Mouse (Mus musculus) spleen, embryonic (tissue): ENCODE measurements around the gene Mysm1.

Experiments used
- CTCF ChIA-PET: fragments of 350-600 bp; sonication (Branson Sonifier 250); formaldehyde crosslinking; loops from one replicate; lab custom pipeline; 2022; lab: Charles Lee

Gene Mysm1

DNA sequence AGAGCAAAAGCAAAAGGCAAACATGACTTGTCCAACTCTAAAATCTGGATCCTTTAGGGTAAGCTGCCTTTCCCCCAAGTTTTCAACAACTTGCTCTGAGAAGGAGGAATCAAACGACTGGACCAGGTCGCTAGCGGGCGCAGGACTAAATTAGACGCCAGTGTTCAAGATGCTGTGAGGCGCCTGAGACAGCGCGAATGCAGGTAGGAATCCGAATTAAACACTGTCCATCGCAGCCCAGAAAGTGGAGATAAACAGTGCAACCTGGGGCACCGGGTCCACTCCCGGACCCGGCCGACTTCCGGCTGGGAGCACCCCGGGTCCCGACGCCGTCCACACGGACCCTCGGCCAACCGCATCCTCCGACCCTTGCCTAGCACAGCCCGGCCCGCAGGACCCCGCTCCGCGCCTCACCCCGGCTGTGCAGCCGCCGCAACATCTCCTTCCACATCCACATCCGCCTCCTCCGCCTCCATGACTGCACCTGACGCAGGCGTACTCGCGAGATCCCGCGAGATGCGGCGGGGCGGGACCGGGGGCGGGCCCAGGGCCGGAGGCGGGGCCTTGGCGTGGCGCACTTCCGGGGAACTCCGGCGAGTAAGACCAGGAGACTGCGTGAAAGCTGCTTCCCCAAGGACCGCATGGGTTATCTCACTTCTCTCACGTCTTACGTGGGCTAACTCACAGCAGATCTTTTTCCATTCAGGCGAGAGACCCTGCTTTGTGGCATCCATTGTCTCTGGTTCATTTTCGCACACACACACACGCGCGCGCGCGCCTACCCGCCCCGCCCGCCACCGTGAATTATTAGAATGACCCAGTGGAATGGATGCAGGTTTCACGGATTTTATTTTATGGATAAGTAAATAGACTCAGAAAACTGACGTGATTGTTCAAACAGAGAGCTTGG is at the start of gene Mysm1:
TSS of gene Mysm1 (minus strand) at position 511 of the 910 bp plus-strand sequence.
- CTCF ChIA-PET: no interaction called here

DNA sequence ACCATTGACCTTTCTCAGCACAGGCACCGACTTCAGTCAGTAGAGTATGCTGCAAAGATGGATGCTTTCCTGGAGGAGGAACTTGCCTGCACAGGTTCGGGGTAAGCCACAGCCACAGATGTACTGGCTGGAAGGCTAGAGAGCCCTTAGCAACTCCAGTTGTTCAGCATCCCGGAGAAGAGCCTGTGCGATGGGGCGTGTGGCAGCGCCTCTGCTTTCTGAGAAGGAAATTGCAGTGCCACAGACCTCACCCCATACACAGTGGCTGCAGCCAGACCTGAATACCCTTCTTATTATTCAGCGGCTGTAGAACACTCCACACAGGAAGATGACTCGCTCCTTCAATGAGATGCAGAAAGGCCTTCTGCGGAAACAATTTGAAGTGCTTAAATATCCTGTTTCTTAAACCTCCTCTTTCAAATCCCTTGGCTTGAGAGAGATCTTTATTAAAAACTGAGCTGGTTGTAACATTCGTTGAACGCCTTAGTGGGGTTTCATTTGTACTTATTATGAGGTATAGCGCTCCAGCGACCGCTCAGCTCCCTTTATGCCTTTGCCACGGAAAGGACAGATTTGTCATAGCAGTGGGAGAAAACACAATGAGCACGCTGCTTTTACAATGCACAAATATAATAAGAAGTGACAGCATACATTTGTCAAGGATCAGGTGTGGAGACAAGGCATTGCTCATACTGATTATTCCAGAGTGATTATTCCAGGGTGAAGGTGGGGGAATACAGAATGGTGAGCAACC is 47.1 kb upstream of the Mysm1 start:
- CTCF ChIA-PET: interaction anchor here (0.6 kb wide), 1 partner anchor 776 kb away, joined by 5 read pairs; no protein-coding TSS in a partner anchor

DNA sequence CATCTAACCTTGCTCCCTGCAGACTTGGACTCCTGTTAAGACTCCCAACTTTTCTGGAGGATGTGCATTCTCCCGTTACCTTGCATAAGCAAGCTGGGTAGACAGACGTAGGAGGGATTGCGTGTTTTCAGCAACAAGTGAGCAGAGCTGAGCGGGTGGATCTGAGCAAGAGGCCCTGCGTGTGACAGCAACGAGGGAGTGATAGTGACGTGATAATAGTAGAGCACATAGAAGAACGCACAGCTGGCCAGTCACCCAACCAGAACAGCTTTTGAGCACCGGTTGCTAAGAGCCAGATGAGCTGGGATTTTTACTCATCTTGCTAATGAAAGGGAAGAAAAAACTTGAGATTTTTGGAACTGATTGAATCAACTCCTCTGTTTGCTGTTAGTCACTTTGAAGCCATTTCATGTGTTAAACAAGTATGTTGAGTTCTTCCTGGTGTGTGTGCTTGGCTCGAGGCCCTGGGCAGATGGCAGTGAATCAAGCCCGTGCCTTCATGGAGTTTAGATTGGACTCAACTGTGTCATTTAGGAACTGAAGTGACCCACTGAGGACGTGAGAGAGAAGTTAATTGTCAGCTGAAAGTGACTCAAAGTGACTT is 44.6 kb upstream of the Mysm1 start:
- CTCF ChIA-PET: no interaction called here

DNA sequence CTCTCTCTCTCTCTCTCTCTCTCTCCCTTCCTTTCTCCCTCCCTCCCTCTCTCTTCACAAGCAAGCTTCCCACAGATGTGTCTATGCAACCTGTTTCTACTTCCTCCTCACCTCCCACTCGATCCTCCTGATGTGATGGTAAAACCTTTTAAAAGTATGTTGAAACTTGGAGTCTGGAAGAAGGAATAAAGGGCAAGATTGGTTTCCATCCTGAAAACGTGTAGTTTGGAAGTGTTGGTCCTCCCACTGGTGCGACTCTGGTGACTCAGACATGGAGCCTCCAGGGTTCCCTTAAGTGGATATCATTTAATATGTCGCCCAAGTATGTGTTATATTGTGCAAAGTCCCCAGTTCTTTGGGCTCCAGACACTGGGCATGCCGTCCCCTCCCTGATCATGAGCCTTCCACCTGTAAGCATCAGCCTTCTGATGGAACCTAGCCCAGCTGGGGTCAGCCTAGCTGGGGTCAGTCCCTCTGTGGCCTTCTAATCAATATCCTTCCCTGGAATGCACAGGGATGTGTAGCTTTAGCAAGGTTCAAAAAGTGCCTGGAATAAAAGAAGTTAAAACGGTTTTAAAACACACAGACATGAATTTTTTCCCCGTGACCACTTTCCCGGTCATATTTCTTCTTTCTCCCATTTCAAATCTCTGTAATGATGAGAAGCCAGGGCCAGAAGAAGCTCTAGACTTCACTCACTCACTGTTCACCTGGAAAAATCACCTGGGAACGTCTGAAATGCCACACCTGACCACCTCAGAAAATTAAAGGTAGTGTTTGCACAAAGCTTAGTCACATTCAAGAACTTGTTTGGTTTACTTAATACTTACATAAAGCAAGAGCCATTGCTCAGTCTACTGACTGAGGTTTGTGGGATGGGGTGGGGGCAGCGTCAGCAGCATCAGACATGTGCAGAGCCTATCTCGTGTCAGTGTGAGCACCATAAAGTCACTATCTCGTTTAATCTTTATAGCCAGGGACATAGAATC is 43.0 kb upstream of the Mysm1 start:
- CTCF ChIA-PET: interaction anchor here (0.7 kb wide), 1 partner anchor 538 kb away, joined by 3 read pairs; no protein-coding TSS in a partner anchor

DNA sequence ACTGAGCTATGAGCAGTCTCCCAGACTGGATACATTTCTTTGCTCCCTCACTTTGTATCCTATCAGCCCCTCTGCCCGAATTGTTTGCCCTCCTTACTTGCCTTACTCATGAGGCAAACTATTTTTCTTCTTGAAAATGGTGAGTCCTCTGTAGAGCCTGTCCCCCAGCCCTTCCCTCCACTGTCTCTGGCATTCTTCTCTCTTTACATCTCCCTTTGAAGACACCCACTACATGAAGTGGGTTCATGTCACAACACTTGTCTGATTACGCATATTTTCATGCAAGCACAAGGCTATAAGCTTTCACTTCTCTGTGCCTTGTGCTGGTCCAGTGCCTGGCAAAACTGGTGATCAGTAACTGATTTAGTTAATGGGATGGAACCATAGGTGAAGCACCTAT is 41.3 kb upstream of the Mysm1 start:
- CTCF ChIA-PET: no interaction called here

DNA sequence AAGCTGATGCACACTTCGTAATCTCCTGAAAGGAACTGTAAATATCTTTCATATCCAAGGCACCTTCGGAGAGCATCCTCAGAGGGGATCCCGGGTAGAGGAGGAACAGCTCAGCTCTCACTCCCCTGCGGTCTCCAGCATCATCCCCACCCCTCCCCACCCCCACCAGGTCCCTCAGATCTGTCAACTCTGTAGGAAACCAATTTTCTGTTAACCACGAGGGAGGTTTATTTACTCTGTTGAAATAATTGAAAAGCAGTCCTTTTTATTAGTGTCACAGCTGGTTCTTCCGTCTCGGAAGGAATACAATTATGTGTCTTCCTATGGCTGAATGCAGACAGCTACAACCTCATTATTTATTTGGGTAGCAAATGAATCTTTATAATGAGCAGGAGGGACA is 39.3 kb upstream of the Mysm1 start:
- CTCF ChIA-PET: no interaction called here

DNA sequence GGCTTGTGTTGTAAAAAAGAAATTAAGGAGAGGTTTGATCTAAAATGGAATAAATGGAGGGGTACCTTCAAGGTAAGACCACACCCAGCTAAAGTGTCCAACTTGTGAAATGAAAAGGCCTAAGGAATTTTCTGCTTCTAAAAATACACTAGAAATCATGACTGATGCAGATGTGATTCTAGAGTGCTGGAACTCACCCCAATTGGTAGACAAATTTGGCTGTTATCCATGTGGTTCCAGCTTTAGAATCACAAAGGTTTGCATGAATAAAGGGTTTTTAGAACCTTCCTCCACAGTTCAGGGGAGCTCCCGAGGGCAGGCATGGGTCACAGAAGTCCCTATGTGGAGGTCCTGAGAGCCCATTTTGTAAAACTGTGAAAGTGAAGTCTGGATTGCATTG is 33.8 kb upstream of the Mysm1 start:
- CTCF ChIA-PET: no interaction called here

DNA sequence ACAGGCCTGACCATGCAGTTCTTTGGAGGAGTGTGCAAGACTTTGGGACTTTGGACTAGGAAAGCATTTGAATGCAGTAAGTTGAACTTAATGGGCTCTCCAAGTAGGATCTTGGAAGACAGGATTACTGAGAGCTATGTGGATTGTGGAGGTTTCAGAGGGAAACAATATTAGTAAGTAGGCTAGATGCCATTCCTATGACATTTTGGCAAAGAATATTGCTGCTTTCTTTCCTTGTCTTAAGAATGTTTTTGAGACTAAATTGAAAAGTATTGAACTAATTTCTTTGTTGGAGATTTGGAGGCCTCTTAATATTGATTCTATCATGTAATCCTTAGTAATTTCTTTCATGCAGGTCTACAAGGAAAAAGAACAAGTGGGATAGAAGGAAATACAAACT is 33.4 kb upstream of the Mysm1 start:
- CTCF ChIA-PET: no interaction called here

DNA sequence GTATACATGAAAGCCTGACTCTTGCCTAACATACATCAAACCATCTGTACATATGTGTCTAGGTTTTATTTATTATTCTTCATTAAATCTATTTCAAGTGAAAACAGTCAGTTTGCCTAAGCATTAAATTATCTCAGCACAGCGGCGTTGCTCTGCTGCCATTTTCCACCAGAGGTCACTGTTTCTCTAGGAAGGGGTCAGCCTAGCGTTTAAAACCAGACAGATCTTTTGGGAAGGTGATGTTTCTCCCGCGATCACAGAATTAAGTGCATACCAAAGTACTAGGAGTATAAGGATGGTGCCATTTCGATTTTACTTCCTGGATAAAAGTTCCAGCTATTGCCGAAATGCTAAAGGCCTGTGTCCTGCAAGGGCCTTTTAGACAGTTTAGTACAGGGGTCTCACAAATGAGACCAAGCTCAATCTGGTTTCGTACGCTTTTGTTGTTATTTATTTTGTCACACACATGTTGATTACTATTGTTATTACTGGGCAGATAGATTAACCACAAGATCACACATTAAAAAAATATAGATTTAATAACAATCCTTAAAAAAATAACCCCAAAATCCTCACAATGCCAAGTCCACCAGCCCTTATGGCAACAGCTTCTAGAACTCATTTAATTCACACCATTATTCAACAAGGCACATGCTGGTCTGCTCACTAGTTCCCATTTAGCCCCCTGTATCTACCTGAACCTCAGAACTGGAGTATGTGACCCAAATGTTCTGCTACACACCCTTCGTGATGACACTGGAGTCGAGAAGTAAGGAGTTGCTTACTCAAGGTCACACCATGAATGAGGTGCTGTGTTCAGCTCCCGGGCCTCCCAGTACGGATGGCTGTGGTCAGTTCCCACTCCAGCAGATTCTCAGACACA is 29.5 kb upstream of the Mysm1 start:
- CTCF ChIA-PET: no interaction called here

DNA sequence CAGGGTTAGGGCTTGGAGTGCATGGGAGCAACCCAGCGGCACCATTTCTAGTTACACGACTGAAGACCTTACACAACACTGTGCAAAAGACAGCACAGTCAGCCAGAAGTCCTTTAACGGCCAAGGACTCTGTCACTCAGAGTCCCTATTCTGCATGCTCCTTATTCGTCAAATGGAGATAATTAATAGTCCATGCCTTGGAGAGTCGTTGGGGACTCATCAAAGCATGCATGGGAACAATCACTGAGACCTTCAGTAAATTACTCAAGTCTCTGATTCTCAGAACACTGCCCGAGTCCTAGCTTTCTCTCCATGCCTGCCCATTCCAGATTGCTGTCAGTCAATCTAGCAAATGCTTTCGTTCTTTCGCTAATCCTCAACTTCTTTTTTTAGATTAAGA is 28.9 kb upstream of the Mysm1 start:
- CTCF ChIA-PET: no interaction called here

DNA sequence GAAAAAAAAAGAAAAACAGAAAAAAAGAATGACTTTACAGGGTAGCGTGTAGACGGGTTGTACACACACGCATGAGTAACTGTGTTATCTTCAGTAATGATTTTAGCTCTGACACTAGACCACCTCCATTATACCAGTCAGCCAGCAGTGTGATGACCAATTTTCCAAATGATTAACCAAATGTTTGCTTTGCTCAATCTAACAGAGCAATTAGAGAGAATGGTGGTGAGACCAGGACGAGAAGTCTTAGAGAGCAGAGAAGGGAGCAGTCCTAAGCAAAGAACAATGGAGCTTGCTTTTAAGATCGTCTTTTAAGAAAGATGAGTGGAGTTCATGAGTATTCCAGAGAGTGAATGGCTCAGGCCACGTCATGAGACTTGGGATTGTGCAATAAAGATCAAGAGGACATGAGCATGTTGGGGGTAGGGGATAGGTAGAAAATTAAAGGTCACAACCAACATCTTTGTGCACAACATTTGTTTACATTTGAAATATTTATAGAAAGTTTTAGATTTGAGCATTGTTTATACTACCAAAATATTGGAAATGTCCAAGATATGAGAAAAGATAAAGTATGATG is 26.4 kb upstream of the Mysm1 start:
- CTCF ChIA-PET: no interaction called here

DNA sequence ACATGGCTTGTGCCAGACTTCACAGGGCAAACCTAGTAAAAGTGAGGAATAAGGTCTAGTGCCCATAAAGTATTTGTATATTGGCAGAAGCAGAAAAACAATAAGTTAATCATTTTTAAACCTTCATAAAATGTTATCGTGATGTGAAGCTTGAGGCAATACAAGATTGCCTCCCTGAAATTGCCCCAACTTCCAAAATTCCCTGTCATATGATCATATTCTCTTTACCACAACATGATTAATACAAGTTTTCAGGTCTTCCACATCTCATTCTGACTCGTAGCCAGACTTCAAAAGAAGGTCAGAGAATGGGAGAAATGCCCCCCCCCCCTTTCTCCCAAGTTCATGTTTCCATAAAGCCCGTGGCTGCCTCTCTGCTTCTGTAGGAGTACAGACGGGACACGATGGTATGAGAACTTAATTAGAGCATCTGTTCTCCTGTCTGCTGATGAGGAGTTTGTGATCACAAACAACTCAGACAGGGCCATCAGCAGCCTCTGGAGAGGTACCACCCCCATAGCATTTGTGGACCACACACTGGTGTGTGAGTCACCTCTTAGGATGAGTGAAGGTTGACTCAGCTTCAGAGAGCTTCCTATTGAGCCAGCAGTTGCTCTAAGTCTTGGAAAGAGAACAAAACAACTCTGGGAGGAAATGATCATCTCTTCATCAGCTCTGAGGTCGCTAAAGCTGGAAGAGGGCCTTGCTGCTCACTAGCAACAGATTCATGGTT is 22.3 kb upstream of the Mysm1 start:
- CTCF ChIA-PET: no interaction called here

DNA sequence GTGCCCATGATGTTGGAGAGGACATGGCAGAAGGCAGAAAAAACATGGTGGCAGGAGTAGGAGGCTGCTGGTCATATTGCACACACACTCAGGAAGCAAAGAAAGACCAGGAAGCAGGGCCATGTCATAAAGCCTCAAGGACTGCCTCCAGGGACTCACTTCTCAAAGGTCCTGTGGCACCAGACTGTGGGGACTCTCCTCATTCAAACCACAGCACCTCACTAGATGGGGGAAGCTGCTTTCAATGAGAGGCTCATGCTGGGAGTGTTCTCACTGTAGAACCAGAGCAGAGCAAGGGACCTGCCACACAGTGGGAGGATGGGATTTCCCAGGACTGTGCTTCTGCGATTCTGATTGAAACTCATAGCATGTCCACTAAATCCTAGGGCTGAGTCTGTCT is 21.2 kb upstream of the Mysm1 start:
- CTCF ChIA-PET: no interaction called here

DNA sequence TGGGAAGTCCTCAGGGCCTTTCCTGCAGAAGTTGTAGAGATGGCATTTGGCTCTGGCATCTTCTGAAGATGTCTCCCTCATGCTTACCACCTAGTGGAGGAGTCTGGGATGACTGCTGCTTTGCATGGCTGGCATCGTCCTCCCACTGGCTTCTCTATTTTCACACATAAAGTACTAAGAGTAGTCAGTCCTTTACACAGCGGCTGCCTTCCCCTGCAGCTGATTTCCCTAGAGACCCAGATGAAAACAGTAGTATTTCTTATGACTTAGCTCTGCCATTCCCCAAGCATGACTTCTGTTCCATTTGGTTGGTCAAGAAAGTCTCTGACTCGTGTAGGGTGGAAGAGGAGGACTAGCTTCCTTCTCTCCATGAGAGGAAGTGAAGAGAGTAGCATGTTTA is 20.3 kb upstream of the Mysm1 start:
- CTCF ChIA-PET: interaction anchor here (1.0 kb wide), 1 partner anchor 19 kb away, joined by 11 read pairs; no protein-coding TSS in a partner anchor

DNA sequence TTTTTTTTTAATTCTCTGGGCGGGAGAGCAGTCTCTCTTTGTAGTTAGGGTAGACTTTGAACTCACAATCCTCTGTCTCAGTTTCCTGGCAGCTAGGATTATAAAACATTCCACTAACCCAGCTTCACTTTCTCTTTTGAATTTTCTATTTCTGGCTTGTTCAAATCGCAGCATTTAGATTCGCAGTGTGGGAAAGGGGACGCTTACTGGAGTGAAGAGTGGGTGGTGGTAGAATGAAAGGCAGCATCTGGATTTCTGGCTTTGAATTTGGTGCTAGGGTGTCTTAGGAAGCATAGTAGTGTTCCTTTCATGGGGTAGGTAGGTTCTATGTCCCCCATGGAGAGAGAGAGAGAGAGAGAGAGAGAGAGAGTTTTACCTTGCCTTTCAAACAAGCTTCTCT is 17.0 kb upstream of the Mysm1 start:
- CTCF ChIA-PET: interaction anchor here (0.6 to 0.7 kb wide), 3 partner anchors 13 to 854 kb away, joined by 3 to 12 read pairs (median 4); no protein-coding TSS in a partner anchor

DNA sequence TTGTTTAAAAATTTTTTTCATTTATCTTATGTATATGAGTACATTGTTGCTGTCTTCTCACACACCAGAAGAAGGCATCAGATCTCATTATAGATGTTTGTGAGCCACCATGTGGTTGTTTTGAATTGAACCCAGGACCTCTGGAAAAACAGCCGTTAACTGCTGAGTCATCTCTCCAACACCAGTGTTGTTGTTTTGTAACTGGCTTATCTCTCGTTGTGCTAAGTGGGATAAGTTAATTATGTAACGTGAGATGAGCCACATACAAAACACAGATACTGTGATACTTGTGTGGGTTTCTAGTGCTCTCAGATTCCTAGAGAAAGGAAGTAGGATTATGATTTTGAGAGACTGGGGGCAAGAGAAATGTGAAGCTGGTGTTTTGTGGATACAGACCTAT is 11.3 kb upstream of the Mysm1 start:
- CTCF ChIA-PET: no interaction called here

DNA sequence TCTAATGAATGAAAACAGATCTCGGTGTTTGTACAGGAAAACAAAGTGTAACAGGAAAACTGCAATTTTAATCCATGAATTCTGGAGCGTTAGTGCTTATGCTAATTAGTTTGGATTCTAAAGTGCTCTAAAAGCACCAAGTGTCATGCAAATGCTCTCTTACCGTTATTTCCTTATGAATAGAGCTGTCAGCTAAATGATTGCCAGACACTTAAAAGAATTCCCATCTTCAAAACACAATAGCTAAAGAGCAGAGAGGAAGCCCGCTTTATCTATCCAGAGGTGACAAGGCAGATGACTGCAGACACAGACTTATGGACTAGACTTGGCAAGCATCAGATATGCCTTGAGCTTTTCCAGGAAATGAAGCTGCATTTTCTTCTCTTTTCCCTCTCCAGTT is 8.8 kb upstream of the Mysm1 start:
- CTCF ChIA-PET: no interaction called here

DNA sequence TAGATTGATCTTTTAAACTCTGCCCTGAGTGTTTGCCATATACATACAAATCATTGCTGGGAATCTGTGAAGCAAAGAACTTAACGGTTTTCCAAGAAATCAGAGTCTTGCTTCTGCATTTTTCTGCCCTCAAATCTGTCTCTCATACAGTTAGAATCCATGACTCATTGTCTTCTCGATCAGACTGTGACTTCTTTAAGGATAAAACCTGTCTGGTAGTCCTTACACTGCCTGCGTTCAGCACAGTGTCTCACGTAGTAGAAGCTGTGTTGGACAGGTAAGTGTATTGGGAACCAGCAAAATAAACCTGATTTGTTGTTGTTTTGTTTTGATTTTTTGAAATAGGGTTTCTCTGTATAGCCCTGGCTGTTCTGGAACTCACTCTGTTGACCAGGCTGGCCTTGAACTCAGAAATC is 608 bp upstream of the Mysm1 start:
- CTCF ChIA-PET: no interaction called here

DNA sequence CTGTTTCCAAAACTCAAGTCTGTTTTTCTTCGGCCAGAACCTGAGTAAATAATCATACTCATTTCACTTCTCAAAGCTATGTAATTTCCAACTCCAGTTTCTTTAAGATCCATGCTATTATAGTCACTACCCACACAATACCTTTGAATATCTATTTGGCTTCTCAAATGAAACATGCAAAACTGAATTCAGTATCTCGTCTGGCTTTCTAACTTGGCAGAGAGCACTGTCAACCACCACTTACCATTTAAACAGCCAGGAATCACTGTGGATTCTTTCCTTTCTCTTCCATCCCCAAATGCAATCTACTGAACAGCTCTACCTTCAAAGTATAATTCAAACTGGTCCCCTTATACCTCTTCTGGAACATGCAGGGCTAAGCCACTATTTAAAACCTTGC is 5.6 kb downstream of the Mysm1 start:
- CTCF ChIA-PET: no interaction called here
